Mouse (Mus musculus): ENCODE data around the gene Rab37. TPM values are rescaled to one million over a fixed set of nuclear protein-coding genes. Genes with fewer than 3 reads are reported as not detected.
A peak's percentile ranks its signal among the peaks of the same experiment; 100 is the strongest.

Rab37 gene
- polyA plus RNA-seq, 1 experiment from 2014 or later = 2.2 TPM

- H3K9me3 ChIP-seq (ENCODE audit: low read length) = 0 out of 2 replicates have a peak, but pooled peaks cover 2% of the 10 kb centered on the region
- peak overlapping the region; percentile 62 for H3K9ac ChIP-seq (replicated peaks; ENCODE audit: low read length)
- 28% methylated on average over 9 of the region's 9 CpGs for WGBS
- ATAC-seq (ENCODE audit: low FRiP score, low TSS enrichment) = no peak
- H3K27me3 ChIP-seq (ENCODE audit: insufficient read depth, low read length) = no peaks in the 10 kb centered on the region; the same call in 1 of the 2 replicates
- peak overlapping the region; percentile 79 for H3K27ac ChIP-seq (ENCODE audit: low read length)
- H3K36me3 ChIP-seq (ENCODE audit: insufficient read depth, low read length) = no peaks in the 10 kb centered on the region
- peaks cover 35% of the 10 kb centered on the region for H3K4me1 ChIP-seq (ENCODE audit: insufficient read depth, low read length)
- peak overlapping the region; percentile 83 for H3K4me3 ChIP-seq (ENCODE audit: low read length)
- peak overlapping the region; percentile 90 for H3K4me2 ChIP-seq (replicated peaks; ENCODE audit: low read depth, low read length)
These were observed 71.0 kb downstream of the Rab37 start for GRCm38 (mm10) chr11:115162205-115162601.

DNA sequence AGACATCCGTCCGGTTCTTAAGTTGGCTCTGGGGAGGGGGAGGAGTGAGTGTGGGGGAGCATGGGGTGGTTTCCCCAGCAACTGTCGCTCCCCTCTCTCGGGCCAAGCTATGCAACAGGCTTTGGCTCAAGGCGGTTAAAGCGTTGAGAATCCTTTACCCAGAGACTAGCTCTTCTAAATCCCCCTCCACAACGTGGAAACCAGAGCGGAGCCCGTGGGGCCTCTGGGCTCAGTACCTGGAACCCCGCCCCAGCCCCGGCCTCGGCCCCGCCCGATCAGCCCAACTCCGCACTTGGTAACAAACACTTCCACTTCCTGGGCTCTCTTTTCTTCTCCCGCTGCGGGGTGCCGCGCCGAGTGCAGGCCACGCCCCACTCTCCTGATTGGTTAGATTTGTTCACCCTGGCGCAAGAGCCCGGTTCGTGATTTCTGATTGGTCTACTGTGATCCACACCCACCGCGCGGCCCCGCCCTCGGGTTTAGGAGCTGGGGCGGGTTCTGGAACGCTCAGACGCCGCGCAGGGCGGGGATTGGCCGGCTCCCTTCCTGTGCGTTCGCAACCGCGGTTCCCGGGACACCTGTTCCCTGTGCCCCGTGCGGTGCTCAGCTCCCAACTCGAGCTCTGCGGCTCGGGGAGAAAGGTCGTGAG, 71.7 kb downstream of the Rab37 start, which contains the start of gene Slc9a3r1:
Gene Slc9a3r1, plus strand, starts transcription at position 510 of the 649 bp plus-strand sequence.
- Histone ChIP-seq H3K9ac (replicated peaks; ENCODE audit: low read length) (peak within 1 kb of the TSS; percentile 81), H3K36me3 (ENCODE audit: insufficient read depth, low read length) (no peaks in the 10 kb centered on the region), H3K4me2 (replicated peaks; ENCODE audit: low read depth, low read length) (peak within 1 kb of the TSS; percentile 90), H3K4me1 (ENCODE audit: insufficient read depth, low read length) (peaks cover 38% of the 10 kb centered on the region), H3K9me3 (ENCODE audit: low read length) (0 out of 2 replicates have a peak, but pooled peaks cover 2% of the 10 kb centered on the region), H3K27me3 (ENCODE audit: insufficient read depth, low read length) (no peaks in the 10 kb centered on the region; the same call in 1 of the 2 replicates), H3K4me3 (ENCODE audit: low read length) (peak within 1 kb of the TSS; percentile 83), H3K27ac (ENCODE audit: low read length) (peak within 1 kb of the TSS; percentile 83)
- WGBS = under 1% methylated on average over 44 of the region's 47 CpGs
- peak; percentile 95 for ATAC-seq (ENCODE audit: low FRiP score, low TSS enrichment)

- WGBS = under 1% methylated on average over 47 of the region's 47 CpGs
- H3K36me3 ChIP-seq (ENCODE audit: insufficient read depth, low read length) = no peaks in the 10 kb centered on the region
These were observed 72.4 kb downstream of the Rab37 start for GRCm38 (mm10) chr11:115163568-115164150.

GRCm38 (mm10) chr11:115164341-115164975, 73.2 kb downstream of the Rab37 start:
- Histone ChIP-seq H3K4me2 (replicated peaks; ENCODE audit: low read depth, low read length) (peak overlapping the region; percentile 90), H3K4me1 (ENCODE audit: insufficient read depth, low read length) (peaks cover 31% of the 10 kb centered on the region), H3K36me3 (ENCODE audit: insufficient read depth, low read length) (no peaks in the 10 kb centered on the region), H3K27ac (ENCODE audit: low read length) (peak overlapping the region; percentile 85), H3K27me3 (ENCODE audit: insufficient read depth, low read length) (no peaks in the 10 kb centered on the region; the same call in 1 of the 2 replicates), H3K9ac (replicated peaks; ENCODE audit: low read length) (peak overlapping the region; percentile 81), H3K4me3 (ENCODE audit: low read length) (peak overlapping the region; percentile 83), H3K9me3 (ENCODE audit: low read length) (no peaks in the 10 kb centered on the region)
- 1% methylated on average over 14 of the region's 14 CpGs for WGBS
- ATAC-seq (ENCODE audit: low FRiP score, low TSS enrichment) = peak; percentile 39

More at GRCm38 (mm10) chr11:115163568-115164150, 72.4 kb downstream of the Rab37 start:
- Histone ChIP-seq H3K9ac (replicated peaks; ENCODE audit: low read length) (peak overlapping the region; percentile 81), H3K9me3 (ENCODE audit: low read length) (0 out of 2 replicates have a peak, but pooled peaks cover 2% of the 10 kb centered on the region), H3K27me3 (ENCODE audit: insufficient read depth, low read length) (no peaks in the 10 kb centered on the region; the same call in 1 of the 2 replicates), H3K4me1 (ENCODE audit: insufficient read depth, low read length) (peaks cover 31% of the 10 kb centered on the region), H3K4me2 (replicated peaks; ENCODE audit: low read depth, low read length) (peak overlapping the region; percentile 90), H3K27ac (ENCODE audit: low read length) (peak overlapping the region; percentile 83), H3K4me3 (ENCODE audit: low read length) (peak overlapping the region; percentile 83)
- peak; percentile 6; the same call in 1 of the 2 replicates for ATAC-seq (ENCODE audit: low FRiP score, low TSS enrichment)

GRCm38 (mm10) chr11:115164976-115165374, 73.7 kb downstream of the Rab37 start:
- Histone ChIP-seq H3K4me3 (ENCODE audit: low read length) (peak overlapping the region; percentile 83), H3K9ac (replicated peaks; ENCODE audit: low read length) (peak overlapping the region; percentile 81), H3K27me3 (ENCODE audit: insufficient read depth, low read length) (no peaks in the 10 kb centered on the region; the same call in 1 of the 2 replicates), H3K27ac (ENCODE audit: low read length) (peak overlapping the region; percentile 85), H3K9me3 (ENCODE audit: low read length) (no peaks in the 10 kb centered on the region), H3K4me1 (ENCODE audit: insufficient read depth, low read length) (peaks cover 31% of the 10 kb centered on the region), H3K4me2 (replicated peaks; ENCODE audit: low read depth, low read length) (peak overlapping the region; percentile 90), H3K36me3 (ENCODE audit: insufficient read depth, low read length) (no peaks in the 10 kb centered on the region)
- 1% methylated on average over 9 of the region's 9 CpGs for WGBS
- 0 out of 2 replicates have a peak, but pooled peaks have one; percentile 23 for ATAC-seq (ENCODE audit: low FRiP score, low TSS enrichment)

DNA sequence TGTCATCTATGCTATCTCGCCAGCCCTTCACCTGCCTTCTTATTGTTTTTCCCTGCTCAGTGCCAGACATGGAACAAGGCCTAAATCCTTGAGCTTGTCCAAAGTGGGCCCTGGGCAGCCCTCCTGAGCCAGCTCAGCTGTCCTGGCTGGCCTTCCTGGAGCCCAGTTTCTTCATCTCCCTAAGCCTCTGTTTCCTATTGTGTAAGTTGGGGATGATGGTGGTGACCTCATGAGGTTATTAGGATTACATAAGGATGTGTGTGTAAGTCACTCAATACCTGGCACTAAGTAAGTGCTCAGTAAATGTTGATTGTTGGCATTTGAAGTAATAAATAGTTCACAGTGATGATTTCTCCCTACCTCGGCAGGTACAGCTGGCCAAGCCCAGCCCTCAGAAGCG, 75.5 kb downstream of the Rab37 start:
- Histone ChIP-seq H3K36me3 (ENCODE audit: insufficient read depth, low read length) (no peaks in the 10 kb centered on the region), H3K9ac (replicated peaks; ENCODE audit: low read length) (no peak overlapping the region), H3K27ac (ENCODE audit: low read length) (no peak overlapping the region), H3K4me3 (ENCODE audit: low read length) (no peak overlapping the region), H3K4me2 (replicated peaks; ENCODE audit: low read depth, low read length) (no peak overlapping the region), H3K4me1 (ENCODE audit: insufficient read depth, low read length) (peaks cover 43% of the 10 kb centered on the region), H3K27me3 (ENCODE audit: insufficient read depth, low read length) (no peaks in the 10 kb centered on the region; the same call in 1 of the 2 replicates), H3K9me3 (ENCODE audit: low read length) (no peaks in the 10 kb centered on the region)
- ATAC-seq (ENCODE audit: low FRiP score, low TSS enrichment) = no peak
- WGBS = 85% methylated on average over 3 of the region's 3 CpGs

GRCm38 (mm10) chr11:115167631-115168249, 76.5 kb downstream of the Rab37 start:
- ATAC-seq (ENCODE audit: low FRiP score, low TSS enrichment) = no peak
- 62% methylated on average over 8 of the region's 8 CpGs for WGBS
- H3K4me1 ChIP-seq (ENCODE audit: insufficient read depth, low read length) = peaks cover 44% of the 10 kb centered on the region
- no peaks in the 10 kb centered on the region for H3K36me3 ChIP-seq (ENCODE audit: insufficient read depth, low read length)
- H3K27me3 ChIP-seq (ENCODE audit: insufficient read depth, low read length) = no peaks in the 10 kb centered on the region; the same call in 1 of the 2 replicates
- H3K4me3 ChIP-seq (ENCODE audit: low read length) = no peak overlapping the region
- no peaks in the 10 kb centered on the region for H3K9me3 ChIP-seq (ENCODE audit: low read length)
- H3K4me2 ChIP-seq (replicated peaks; ENCODE audit: low read depth, low read length) = no peak overlapping the region
- no peak overlapping the region for H3K27ac ChIP-seq (ENCODE audit: low read length)
- no peak overlapping the region for H3K9ac ChIP-seq (replicated peaks; ENCODE audit: low read length)

DNA sequence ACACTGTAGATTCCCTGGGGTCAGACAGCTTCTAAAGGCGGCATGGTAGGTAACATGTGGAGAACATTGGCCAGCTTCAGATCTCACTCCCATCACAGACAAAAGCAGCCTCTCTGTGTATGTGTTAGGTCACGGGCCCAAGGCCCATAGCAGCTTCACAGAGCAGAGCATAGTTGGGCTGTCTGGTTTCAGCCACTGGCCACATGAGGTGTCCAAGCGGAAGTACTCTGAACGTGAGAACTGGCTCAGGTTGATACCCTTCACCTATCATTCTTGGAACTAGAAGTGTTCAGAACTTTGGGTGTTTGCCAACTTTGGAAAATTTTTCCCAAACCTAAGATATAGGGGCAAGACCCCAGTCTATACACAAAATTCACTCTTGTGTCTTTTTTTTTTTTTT, 78.2 kb downstream of the Rab37 start:
- ATAC-seq (ENCODE audit: low FRiP score, low TSS enrichment) = no peak
- Histone ChIP-seq H3K9me3 (ENCODE audit: low read length) (no peaks in the 10 kb centered on the region), H3K4me2 (replicated peaks; ENCODE audit: low read depth, low read length) (no peak overlapping the region), H3K36me3 (ENCODE audit: insufficient read depth, low read length) (no peaks in the 10 kb centered on the region), H3K9ac (replicated peaks; ENCODE audit: low read length) (no peak overlapping the region), H3K27me3 (ENCODE audit: insufficient read depth, low read length) (no peaks in the 10 kb centered on the region; the same call in 1 of the 2 replicates), H3K27ac (ENCODE audit: low read length) (no peak overlapping the region), H3K4me1 (ENCODE audit: insufficient read depth, low read length) (peaks cover 58% of the 10 kb centered on the region), H3K4me3 (ENCODE audit: low read length) (no peak overlapping the region)
- 85% methylated on average over 4 of the region's 4 CpGs for WGBS

GRCm38 (mm10) chr11:115171125-115171524, 79.9 kb downstream of the Rab37 start:
- Histone ChIP-seq H3K27me3 (ENCODE audit: insufficient read depth, low read length) (no peaks in the 10 kb centered on the region), H3K4me1 (ENCODE audit: insufficient read depth, low read length) (peaks cover 59% of the 10 kb centered on the region), H3K4me3 (ENCODE audit: low read length) (no peak overlapping the region), H3K4me2 (replicated peaks; ENCODE audit: low read depth, low read length) (no peak overlapping the region), H3K36me3 (ENCODE audit: insufficient read depth, low read length) (no peaks in the 10 kb centered on the region), H3K27ac (ENCODE audit: low read length) (no peak overlapping the region; the same call in 1 of the 2 replicates), H3K9ac (replicated peaks; ENCODE audit: low read length) (0 out of 2 replicates have a peak overlapping the region, but pooled peaks have one; percentile 7), H3K9me3 (ENCODE audit: low read length) (no peaks in the 10 kb centered on the region)
- WGBS = 34% methylated on average over 8 of the region's 8 CpGs
- ATAC-seq (ENCODE audit: low FRiP score, low TSS enrichment) = no peak

Measured in kidney, embryonic 16.5 days (tissue).